Mouse (Mus musculus): ENCODE data around the gene 4931406P16Rik.
A peak's percentile ranks its signal among the peaks of the same experiment; 100 is the strongest.
"Not testable (repeated sequence)": the region's sequence is repeated elsewhere in the genome, so short reads cannot be mapped to it uniquely, and the experiment has no call there.

Gene 4931406P16Rik

DNA sequence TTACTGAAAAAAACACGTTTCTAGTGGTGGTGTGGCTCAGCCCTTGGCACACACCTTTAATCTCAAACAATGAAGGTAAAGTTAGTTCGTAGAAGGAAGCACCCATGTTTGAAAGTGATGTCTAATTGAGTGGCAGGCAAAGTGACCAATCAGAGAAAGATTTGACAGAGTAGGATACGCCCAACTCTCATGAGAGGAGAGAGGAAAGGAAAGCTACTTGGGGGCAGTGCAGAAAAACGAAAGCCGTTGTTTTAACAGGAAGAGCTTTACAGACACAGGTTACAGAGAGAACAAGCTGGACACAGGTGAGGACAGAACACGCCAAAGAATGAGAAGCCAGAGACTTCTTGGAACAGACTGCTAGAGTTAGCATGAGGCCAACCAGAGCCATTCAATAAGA, 107.0 kb downstream of the 4931406P16Rik start:
- DNase-seq, result no peak

DNA sequence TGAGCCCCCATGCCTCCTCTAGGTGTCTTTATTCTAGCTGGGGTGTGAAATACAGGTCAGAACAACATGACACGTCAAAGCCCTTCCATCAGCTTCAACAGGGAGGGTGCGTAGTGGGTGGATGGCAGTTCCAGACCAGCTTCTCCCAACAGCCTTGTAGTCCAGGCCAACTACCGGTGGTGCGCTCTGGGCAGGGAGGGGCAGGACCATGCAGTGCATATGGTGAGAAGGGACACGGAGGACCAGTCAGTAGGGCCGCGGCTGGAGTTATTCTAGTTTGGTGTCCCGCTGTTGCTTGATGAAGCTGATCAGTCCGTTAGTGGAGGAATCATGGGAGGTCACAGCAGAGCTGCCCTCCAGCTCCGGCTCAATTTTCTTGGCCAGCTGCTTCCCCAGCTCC, 111.2 kb downstream of the 4931406P16Rik start:
- not testable (repeated sequence) for DNase-seq

DNA sequence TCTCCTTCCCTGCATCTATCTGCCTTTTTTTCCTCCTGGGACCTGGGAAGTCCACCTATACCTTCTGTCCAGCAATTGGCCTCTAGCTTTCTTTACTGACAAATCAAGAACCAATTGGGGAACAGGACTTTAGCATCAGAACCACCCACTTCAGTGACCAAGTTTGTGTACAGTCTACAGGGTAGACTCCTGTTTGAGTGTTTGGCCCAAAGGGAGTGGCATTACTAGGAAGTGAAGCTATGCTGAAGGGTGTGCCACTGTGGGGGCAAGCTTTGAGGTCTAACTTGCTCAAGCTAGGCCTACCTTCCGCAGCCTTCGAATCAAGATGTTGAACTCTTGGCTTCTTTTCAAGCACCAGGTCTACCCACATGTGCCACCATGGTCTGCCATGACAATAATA, 112.5 kb downstream of the 4931406P16Rik start:
- no peak for DNase-seq

- peak in 1 of 2 experiments; percentile 39 for DNase-seq
Observed at GRCm38 (mm10) chr7:34198346-34198745, 115.0 kb downstream of the 4931406P16Rik start.

DNA sequence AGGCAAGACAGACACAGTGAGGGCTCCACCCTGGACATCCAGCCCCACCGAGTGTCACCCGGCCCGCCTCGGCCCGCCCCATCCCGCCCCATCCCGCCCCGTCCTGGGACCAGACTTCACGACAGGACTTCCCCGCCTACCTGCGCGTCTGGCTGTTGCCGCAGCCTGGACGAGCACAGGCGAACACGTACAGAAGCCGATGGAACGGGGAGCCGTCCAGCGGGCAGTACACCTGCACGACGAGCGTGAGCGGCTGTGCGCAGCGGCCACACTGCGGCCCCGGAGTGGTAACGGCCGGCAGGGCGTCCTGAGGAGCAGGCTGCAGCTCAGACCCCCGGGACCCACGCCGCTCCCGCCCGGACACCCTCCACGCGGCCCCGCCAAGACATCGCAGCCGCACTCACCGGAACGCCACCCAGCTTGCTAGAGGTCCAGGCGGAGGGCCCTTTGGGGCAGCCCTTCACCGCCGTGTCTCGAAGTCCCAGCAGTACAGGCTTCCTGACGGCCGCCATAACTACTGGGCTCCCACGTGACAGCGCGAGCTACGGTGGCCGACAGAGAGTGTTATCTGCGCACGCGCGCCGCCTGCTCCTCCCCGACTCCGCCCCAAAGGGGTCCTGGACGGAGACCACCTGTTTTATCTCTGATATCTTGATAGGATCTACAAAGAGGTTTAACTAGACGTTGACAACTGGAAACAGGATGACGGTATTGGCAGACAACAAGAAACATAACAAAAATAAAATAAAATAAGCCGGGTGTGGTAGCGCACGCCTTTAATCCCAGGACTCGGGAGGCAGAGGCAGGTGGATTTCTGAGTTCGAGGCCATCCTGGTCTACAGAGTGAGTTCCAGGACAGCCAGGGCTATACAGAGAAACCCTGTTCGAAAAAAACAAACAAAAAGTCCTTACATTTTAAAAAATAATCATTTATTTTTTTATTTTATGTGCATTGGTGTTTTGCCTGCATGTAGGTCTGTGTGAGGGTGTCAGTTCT, 116.9 kb downstream of the 4931406P16Rik start, which contains the start of gene Pdcd2l:
Pdcd2l (minus strand) TSS at position 530 of the 997 bp plus-strand sequence.
- DNase-seq, result peak; percentile 95 to 97

- DNase-seq, result no peak
Observed at GRCm38 (mm10) chr7:34195632-34196031, 117.7 kb downstream of the 4931406P16Rik start.

DNA sequence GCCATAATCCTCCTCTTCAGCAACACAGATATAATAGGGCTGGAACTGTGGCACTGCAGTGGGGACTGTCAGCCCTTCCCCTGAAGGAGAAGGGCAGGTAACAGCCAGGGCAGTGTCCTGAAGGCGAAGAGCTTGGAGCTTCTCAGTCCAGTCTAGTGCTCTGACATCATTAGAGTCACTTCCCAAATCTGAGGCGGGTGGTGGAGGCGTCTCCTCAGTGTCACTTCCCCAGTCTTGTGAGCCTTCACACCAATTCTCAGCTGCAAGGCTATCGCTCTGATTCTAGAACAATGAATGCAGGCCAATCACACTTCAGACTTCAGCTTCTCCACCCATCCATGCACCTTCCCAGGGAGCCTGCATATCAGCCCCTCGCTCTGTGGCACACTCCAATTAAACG, 120.5 kb downstream of the 4931406P16Rik start:
- no peak for DNase-seq

- no peak for DNase-seq
Observed at GRCm38 (mm10) chr7:34189376-34189989, 123.9 kb downstream of the 4931406P16Rik start.
